Mouse (Mus musculus) cerebellum, adult 2 months (tissue): ENCODE data around the gene Tcp1.

Experiments used
- CTCF ChIP-seq: fragments of 200-500 bp; IDR thresholded peaks from 2 replicates; pipeline ENCODE4 v1.5.1; 2011; ENCODE audit warnings: low read depth, mild to moderate bottlenecking, control low read depth, low read length, moderate library complexity, borderline replicate concordance; ENCODE audit not compliant: insufficient read depth
- POLR2A ChIP-seq: fragments of 200-500 bp; IDR thresholded peaks from 2 replicates; pipeline ENCODE4 v1.6.1; 2011; ENCODE audit warnings: low read length, control low read depth, borderline replicate concordance; ENCODE audit not compliant: insufficient read depth

- TF ChIP-seq POLR2A (no peak), CTCF (no peak)
These were observed 43.0 kb upstream of the Tcp1 start for GRCm38 (mm10) chr17:12872275-12873028.
